Mouse (Mus musculus) CD4-positive naive resting alpha-beta T cell, adult 76 days (primary cell): ENCODE results near the gene Mrgprx1. TPM values are rescaled to one million over a fixed set of nuclear protein-coding genes. Genes with fewer than 3 reads are reported as not detected.

Source experiments
- total RNA-seq: library from RNA; stranded (reverse); gene quantifications from one replicate; pipeline ENCODE4 v1.2.4, GENCODE M21; 2023

Gene Mrgprx1
- total RNA-seq, result not detected

DNA sequence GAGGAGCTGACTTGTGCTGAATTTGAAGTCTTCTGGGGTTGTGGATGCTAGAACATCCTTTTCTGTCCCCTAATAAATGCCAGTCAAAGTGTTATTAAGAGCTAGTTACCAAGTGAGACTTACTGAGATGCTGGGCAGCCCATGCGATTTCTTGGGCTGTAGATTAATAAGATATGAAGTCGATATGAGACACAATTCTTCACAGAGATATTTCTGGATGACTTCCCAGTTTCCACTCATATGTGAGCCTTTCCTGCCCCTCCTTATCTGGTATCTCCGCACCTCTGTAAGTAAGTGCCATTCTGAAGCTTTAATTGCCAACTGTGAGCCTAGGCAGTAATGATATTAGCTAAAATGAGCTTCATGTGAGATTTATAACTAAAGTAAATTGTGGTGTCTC lies at the start of gene Mrgprx1:
Gene Mrgprx1, minus strand, starts transcription at position 101 of the 400 bp plus-strand sequence.

DNA sequence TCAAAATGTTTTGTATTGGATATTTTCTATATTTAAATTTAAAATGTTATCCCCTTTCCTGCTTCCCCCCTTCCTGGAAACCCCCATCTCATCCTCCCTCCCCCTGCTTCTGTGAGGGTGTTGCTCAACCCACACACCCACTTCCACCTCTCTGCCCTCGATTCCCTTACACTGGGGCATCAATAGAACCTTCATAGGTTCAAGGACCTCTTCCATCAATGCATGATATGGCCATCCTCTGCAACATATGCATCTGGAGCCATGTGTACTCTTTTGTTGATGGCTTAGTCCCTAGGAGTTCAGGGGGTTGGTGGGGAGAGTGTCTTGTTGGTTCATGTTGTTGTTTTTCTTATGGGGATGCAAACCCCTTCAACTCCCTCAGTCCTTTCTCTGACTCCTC lies 45.4 kb downstream of the Mrgprx1 start, which contains the start of gene Mrgpra4:
Gene Mrgpra4, minus strand, starts transcription at position 101 of the 400 bp plus-strand sequence.

Other genes with a start within 250 kb of the Mrgprx1 start
- gene Mrgpra4, start 45.5 kb downstream of the Mrgprx1 start, total RNA-seq, result not detected
- not detected for gene Mrgprb5, start 141.4 kb upstream of the Mrgprx1 start, total RNA-seq
- not detected for gene Mrgprb4, start 171.7 kb upstream of the Mrgprx1 start, total RNA-seq